Mouse (Mus musculus) MEL (cell line): ENCODE data around the gene Mgat5. TPM values are rescaled to one million over a fixed set of nuclear protein-coding genes. Genes with fewer than 3 reads are reported as not detected.

Source experiments
- DNase-seq: peaks from one replicate; pipeline ENCODE4 v3.0.0; 2011; ENCODE audit warnings: low read depth, low spot score
- H3K27ac ChIP-seq: 2 replicates; pipeline ENCODE4 v1.5.1; 2012; ENCODE audit warnings: low read depth, mild to moderate bottlenecking, control low read depth, low read length, moderate library complexity; ENCODE audit not compliant: control insufficient read depth
- H3K27me3 ChIP-seq, 2 experiments: fragments of 150-350 bp in 1 of 2; sonication (generic) in 1 of 2; 2 replicates each; pipeline ENCODE4 v1.6.1; 2012; ENCODE audit warnings: low read length in 2 of 2, mild to moderate bottlenecking in 2 of 2, improper control_type of control experiment in 1 of 2, moderate library complexity in 1 of 2; ENCODE audit not compliant: insufficient read depth in 2 of 2, control insufficient read depth in 1 of 2
- H3K36me3 ChIP-seq, 2 experiments: 2 replicates each; pipeline ENCODE4 v1.6.1; 2012 to 2014; ENCODE audit warnings: low read length in 2 of 2, improper control_type of control experiment in 1 of 2, inconsistent platforms in 1 of 2, mild to moderate bottlenecking in 1 of 2; ENCODE audit not compliant: insufficient read depth in 2 of 2, control insufficient read depth in 1 of 2
- H3K4me1 ChIP-seq, 2 experiments: fragments of 150-350 bp in 1 of 2; sonication (generic) in 1 of 2; 2 replicates each; pipeline ENCODE4 v1.6.1; 2012; ENCODE audit warnings: low read length in 2 of 2, improper control_type of control experiment in 1 of 2, mild to moderate bottlenecking in 1 of 2; ENCODE audit not compliant: insufficient read depth in 2 of 2, control insufficient read depth in 1 of 2
- H3K4me3 ChIP-seq, 2 experiments: fragments of 150-350 bp in 1 of 2; sonication (generic) in 1 of 2; 2 replicates each; pipeline ENCODE4 v1.5.1; 2012; ENCODE audit warnings: low read depth in 2 of 2, low read length in 2 of 2, mild to moderate bottlenecking in 2 of 2, moderate library complexity in 2 of 2, control low read depth in 1 of 2, improper control_type of control experiment in 1 of 2; ENCODE audit not compliant: control insufficient read depth in 1 of 2, insufficient read depth in 1 of 2
- H3K79me2 ChIP-seq: 2 replicates; pipeline ENCODE4 v1.6.1; 2012; ENCODE audit warnings: mild to moderate bottlenecking, low read length, moderate library complexity; ENCODE audit not compliant: control insufficient read depth, poor library complexity, insufficient read depth
- H3K9ac ChIP-seq: 2 replicates; pipeline ENCODE4 v1.6.1; 2012; ENCODE audit warnings: low read depth, mild to moderate bottlenecking, control low read depth, low read length, moderate library complexity; ENCODE audit not compliant: control insufficient read depth, poor library complexity, severe bottlenecking
- H3K9me3 ChIP-seq: fragments of 150-350 bp; sonication (generic); replicated peaks from 2 replicates; pipeline ENCODE4 v1.6.1; 2012; ENCODE audit warnings: mild to moderate bottlenecking, low read length, improper control_type of control experiment, moderate library complexity; ENCODE audit not compliant: insufficient read depth
- BHLHE40 ChIP-seq: IDR thresholded peaks from 2 replicates; pipeline ENCODE4 v1.6.1; 2012; ENCODE audit warnings: low read depth, mild to moderate bottlenecking, inconsistent platforms, low read length, improper control_type of control experiment, borderline replicate concordance
- CHD1 ChIP-seq: IDR thresholded peaks from 2 replicates; pipeline ENCODE4 v1.6.1; 2012; ENCODE audit warnings: low read depth, mild to moderate bottlenecking, inconsistent platforms, low read length, improper control_type of control experiment
- CHD2 ChIP-seq: IDR thresholded peaks from 2 replicates; pipeline ENCODE4 v1.6.1; 2011; ENCODE audit warnings: low read length, improper control_type of control experiment
- CTCF ChIP-seq, 3 experiments: IDR thresholded peaks in 2 of 3; conservative IDR thresholded peaks in 1 of 3; 2 replicates each; pipeline ENCODE4 v1.5.1; 2011 to 2012; ENCODE audit warnings: low read length in 3 of 3, low read depth in 2 of 3, mild to moderate bottlenecking in 2 of 3, improper control_type of control experiment in 1 of 3, inconsistent platforms in 1 of 3, mixed read lengths in 1 of 3, moderate library complexity in 1 of 3; ENCODE audit not compliant: control insufficient read depth in 1 of 3, insufficient read depth in 1 of 3, poor library complexity in 1 of 3, severe bottlenecking in 1 of 3
- ELF1 ChIP-seq: IDR thresholded peaks from 2 replicates; pipeline ENCODE4 v1.6.1; 2014; ENCODE audit warnings: low read depth, mild to moderate bottlenecking, inconsistent platforms, low read length, improper control_type of control experiment, moderate library complexity
- GABPA ChIP-seq: IDR thresholded peaks from 2 replicates; pipeline ENCODE4 v1.6.1; 2012; ENCODE audit warnings: low read depth, mild to moderate bottlenecking, inconsistent platforms, low read length, improper control_type of control experiment, moderate library complexity
- GATA1 ChIP-seq: IDR thresholded peaks from 2 replicates; pipeline ENCODE4 v1.6.1; 2011; ENCODE audit warnings: low read depth, low read length, improper control_type of control experiment
- HCFC1 ChIP-seq: IDR thresholded peaks from 2 replicates; pipeline ENCODE4 v1.6.1; 2012; ENCODE audit warnings: low read depth, mild to moderate bottlenecking, inconsistent platforms, low read length, improper control_type of control experiment, moderate library complexity
- MAX ChIP-seq: IDR thresholded peaks from 2 replicates; pipeline ENCODE4 v1.6.1; 2011; ENCODE audit warnings: low read length, improper control_type of control experiment
- MXI1 ChIP-seq: IDR thresholded peaks from 2 replicates; pipeline ENCODE4 v1.6.1; 2011; ENCODE audit warnings: mild to moderate bottlenecking, low read depth, low read length, improper control_type of control experiment
- NELFE ChIP-seq: IDR thresholded peaks from 2 replicates; pipeline ENCODE4 v1.6.1; 2011; ENCODE audit warnings: low read depth, low read length, improper control_type of control experiment
- TBP ChIP-seq: IDR thresholded peaks from 2 replicates; pipeline ENCODE4 v1.8.0; 2011; ENCODE audit warnings: low read depth, low read length, improper control_type of control experiment
- TCF12 ChIP-seq: IDR thresholded peaks from 2 replicates; pipeline ENCODE4 v1.6.1; 2014; ENCODE audit warnings: low read depth, mild to moderate bottlenecking, inconsistent platforms, low read length, improper control_type of control experiment, moderate library complexity
- UBTF ChIP-seq: IDR thresholded peaks from 2 replicates; pipeline ENCODE4 v1.6.1; 2012; ENCODE audit warnings: low read depth, mild to moderate bottlenecking, inconsistent platforms, low read length, improper control_type of control experiment, moderate library complexity, borderline replicate concordance; ENCODE audit not compliant: insufficient read depth
- ZKSCAN1 ChIP-seq: IDR thresholded peaks from 2 replicates; pipeline ENCODE4 v1.6.1; 2012; ENCODE audit warnings: low read depth, mild to moderate bottlenecking, inconsistent platforms, low read length, improper control_type of control experiment, moderate library complexity
- ZMIZ1 ChIP-seq: IDR thresholded peaks from 2 replicates; pipeline ENCODE4 v1.6.1; 2012; ENCODE audit warnings: low read depth, mild to moderate bottlenecking, inconsistent platforms, low read length, improper control_type of control experiment, moderate library complexity
- polyA plus RNA-seq, 2 experiments: library from polyadenylated mRNA; stranded (reverse) in 1 of 2; unstranded in 1 of 2; fragments of >175 nt in 1 of 2; fragments of >200 nt in 1 of 2; gene quantifications; 2 replicates each; pipeline versions ENCODE4 v1.2.1 to v1.2.4; 2012; ENCODE audit warnings: low replicate concordance in 2 of 2, low read depth in 1 of 2; ENCODE audit not compliant: insufficient read length in 2 of 2, insufficient read depth in 1 of 2, missing spikeins in 1 of 2
- total RNA-seq: library from RNA; depleted of rRNA; stranded (reverse); fragments of 300-350 nt; gene quantifications from 2 replicates; pipeline ENCODE4 v1.2.3, GENCODE M21; 2012

The Mgat5 gene
- total and polyA plus RNA-seq, 3 experiments: 6.9 to 9.5 TPM; not detected in 1

- no peak for TF ChIP-seq HCFC1
- TF ChIP-seq GATA1: no peak
- TF ChIP-seq TBP: no peak
Measured at GRCm38 (mm10) chr1:127242888-127243588, 38.2 kb downstream of the Mgat5 start (continued).

DNA sequence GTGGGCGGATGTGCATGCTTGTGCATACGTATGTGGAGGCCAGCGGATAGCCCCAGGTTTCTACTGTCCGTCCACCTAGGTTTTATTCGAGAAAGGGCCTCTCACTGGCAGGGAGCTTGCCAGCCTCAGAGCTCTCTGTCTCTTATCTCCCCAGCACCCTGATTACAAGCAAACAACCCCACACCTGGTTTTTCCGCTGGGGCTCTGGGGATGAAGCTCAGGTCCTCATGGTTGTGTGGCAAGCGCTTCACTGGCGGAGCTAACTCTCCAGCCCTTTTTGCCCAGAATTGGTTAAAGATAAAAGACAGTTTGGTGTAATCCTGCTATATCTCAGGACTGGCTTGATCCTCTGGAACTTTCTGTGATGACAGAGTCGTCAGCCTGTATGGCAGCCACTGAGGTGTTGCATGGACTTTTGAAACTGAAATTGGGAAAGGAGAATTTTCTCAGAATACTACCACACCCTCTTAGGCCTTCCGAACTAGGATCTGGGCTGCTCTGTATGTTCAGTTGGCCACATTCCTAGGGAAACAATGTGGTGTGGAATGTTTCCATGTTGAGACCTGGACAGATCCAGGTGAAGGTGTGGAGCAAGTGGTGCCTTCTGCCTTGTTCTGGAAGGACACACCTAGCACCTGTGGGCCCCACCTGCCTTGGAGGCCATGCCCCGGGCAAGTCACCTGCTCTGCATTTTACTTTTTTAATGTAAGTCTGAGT lies 39.4 kb downstream of the Mgat5 start:
- no peak for DNase-seq
- peaks cover 0 to 34% of the 10 kb centered on the region in 2 experiments; a peak in 2 of 4 replicates for H3K36me3 ChIP-seq
- H3K79me2 ChIP-seq: peaks cover 6% of the 10 kb centered on the region; the same call in 1 of the 2 replicates
- H3K4me1 ChIP-seq: peaks cover 10 to 47% of the 10 kb centered on the region in 2 experiments
- TF ChIP-seq TBP (no peak), ZMIZ1 (no peak), UBTF (no peak), TCF12 (no peak)
- TF ChIP-seq, all 39 proteins: peak for 0
- no peak overlapping the region for H3K4me3 ChIP-seq
- H3K27ac ChIP-seq: no peak overlapping the region
- H3K9me3 ChIP-seq: no peaks in the 10 kb centered on the region
- H3K9ac ChIP-seq: no peak overlapping the region
- no peaks in the 10 kb centered on the region for H3K27me3 ChIP-seq

DNA sequence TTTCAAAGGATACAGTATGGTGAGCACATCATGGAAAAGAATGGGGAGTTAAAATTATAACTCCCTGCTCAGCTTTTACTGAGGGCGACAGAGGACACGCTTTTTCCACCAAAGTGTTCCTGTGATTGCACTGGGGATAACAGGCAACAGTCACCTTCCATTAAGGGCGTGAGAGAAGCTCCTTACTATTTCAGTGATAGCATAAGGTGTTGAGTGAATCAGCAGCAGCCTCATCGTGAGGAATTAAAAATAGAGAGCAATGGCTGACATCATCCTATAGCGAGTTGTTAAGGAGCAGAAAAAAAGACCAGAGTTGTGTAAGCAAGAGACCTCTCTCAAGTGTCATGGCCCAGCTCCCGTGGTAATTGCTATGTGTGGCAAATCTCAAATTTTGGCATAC lies 41.3 kb downstream of the Mgat5 start:
- Histone ChIP-seq H3K36me3 (peaks cover 0 to 29% of the 10 kb centered on the region in 2 experiments; a peak in 2 of 4 replicates), H3K9me3 (no peaks in the 10 kb centered on the region), H3K9ac (no peak overlapping the region), H3K4me3 (no peak overlapping the region), H3K4me1 (peaks cover 11 to 34% of the 10 kb centered on the region in 2 experiments), H3K79me2 (peaks cover 6% of the 10 kb centered on the region; the same call in 1 of the 2 replicates), H3K27me3 (no peaks in the 10 kb centered on the region), H3K27ac (no peak overlapping the region)
- DNase-seq: no peak
- TF ChIP-seq MXI1 (no peak), MAX (no peak), BHLHE40 (no peak), GATA1 (no peak), ELF1 (no peak), CHD2 (no peak), ZKSCAN1 (no peak), NELFE (no peak), CTCF (IDR thresholded peaks at IDR 0.05 in 2 of 3, conservative IDR thresholded peaks at IDR 0.05 in 1 of 3; ENCODE audit: control insufficient read depth in 1 of 3, insufficient read depth in 1 of 3, low read depth in 2 of 3, low read length in 3 of 3, poor library complexity in 1 of 3, severe bottlenecking in 1 of 3) (no peak), CHD1 (no peak), GABPA (no peak)
